Mouse (Mus musculus) kidney, embryonic 14.5 days (tissue): ENCODE measurements around the gene Abcg4. TPM values are rescaled to one million over a fixed set of nuclear protein-coding genes. Genes with fewer than 3 reads are reported as not detected.

Experiments
- ATAC-seq: fragments of 200-750 bp; cut with Nextera tagmentation; 2 replicates; pipeline ENCODE4 v1.8.0; 2017; ENCODE audit warnings: moderate number of reproducible peaks, mild to moderate bottlenecking, moderate TSS enrichment, moderate library complexity; ENCODE audit not compliant: low FRiP score, low TSS enrichment
- H3K27ac ChIP-seq: fragments of 300-500 bp; sonication (generic); 2 replicates; pipeline ENCODE4 v1.5.1; 2014; ENCODE audit warnings: low read depth, mild to moderate bottlenecking, low read length, moderate library complexity, mixed read lengths
- H3K27me3 ChIP-seq: fragments of 300-500 bp; sonication (generic); 2 replicates; pipeline ENCODE4 v1.6.1; 2014; ENCODE audit warnings: mild to moderate bottlenecking, low read length; ENCODE audit not compliant: control insufficient read depth, insufficient read depth
- H3K36me3 ChIP-seq: fragments of 300-500 bp; sonication (generic); 2 replicates; pipeline ENCODE4 v1.6.1; 2014; ENCODE audit warnings: low read length, mixed read lengths; ENCODE audit not compliant: control insufficient read depth, insufficient read depth
- H3K4me1 ChIP-seq: fragments of 300-500 bp; sonication (generic); 2 replicates; pipeline ENCODE4 v1.6.1; 2014; ENCODE audit warnings: low read length, mixed read lengths; ENCODE audit not compliant: control insufficient read depth, insufficient read depth
- H3K4me2 ChIP-seq: fragments of 300-500 bp; sonication (generic); replicated peaks from 2 replicates; pipeline ENCODE4 v1.6.1; 2014; ENCODE audit warnings: low read depth, mild to moderate bottlenecking, low read length
- H3K4me3 ChIP-seq: fragments of 300-500 bp; sonication (generic); 2 replicates; pipeline ENCODE4 v1.5.1; 2014; ENCODE audit warnings: mild to moderate bottlenecking, low read length
- H3K9ac ChIP-seq: fragments of 300-500 bp; sonication (generic); 2 replicates; pipeline ENCODE4 v1.6.1; 2014; ENCODE audit warnings: low read depth, mild to moderate bottlenecking, low read length, moderate library complexity
- H3K9me3 ChIP-seq: fragments of 300-500 bp; sonication (generic); 2 replicates; pipeline ENCODE4 v1.6.1; 2016; ENCODE audit warnings: low read length; ENCODE audit not compliant: control insufficient read depth
- WGBS: fragments of 180-500 bp; shearing (Covaris S2); extraction: QIAGEN DNeasy Blood & Tissue Kit; methylation state at CpG from one replicate; pipeline ENCODE4 v1.1.7; 2014; 5-methylcytosine and 5-hydroxymethylcytosine counted together
- microRNA-seq: library from miRNA; unstranded; fragments of <30 nt; microRNA quantifications from one replicate; pipeline ENCODE4, GENCODE M21; 2016
- polyA plus RNA-seq: library from polyadenylated mRNA; unstranded; fragments of >200 nt; fragmentation: Nextera tagmentation; extraction: Ambion mirVana; gene quantifications from 2 replicates; pipeline ENCODE4 v1.2.1, GENCODE M21; 2014

The Abcg4 gene
- polyA plus RNA-seq, 1 experiment from 2014 or later: 2.7 TPM

DNA sequence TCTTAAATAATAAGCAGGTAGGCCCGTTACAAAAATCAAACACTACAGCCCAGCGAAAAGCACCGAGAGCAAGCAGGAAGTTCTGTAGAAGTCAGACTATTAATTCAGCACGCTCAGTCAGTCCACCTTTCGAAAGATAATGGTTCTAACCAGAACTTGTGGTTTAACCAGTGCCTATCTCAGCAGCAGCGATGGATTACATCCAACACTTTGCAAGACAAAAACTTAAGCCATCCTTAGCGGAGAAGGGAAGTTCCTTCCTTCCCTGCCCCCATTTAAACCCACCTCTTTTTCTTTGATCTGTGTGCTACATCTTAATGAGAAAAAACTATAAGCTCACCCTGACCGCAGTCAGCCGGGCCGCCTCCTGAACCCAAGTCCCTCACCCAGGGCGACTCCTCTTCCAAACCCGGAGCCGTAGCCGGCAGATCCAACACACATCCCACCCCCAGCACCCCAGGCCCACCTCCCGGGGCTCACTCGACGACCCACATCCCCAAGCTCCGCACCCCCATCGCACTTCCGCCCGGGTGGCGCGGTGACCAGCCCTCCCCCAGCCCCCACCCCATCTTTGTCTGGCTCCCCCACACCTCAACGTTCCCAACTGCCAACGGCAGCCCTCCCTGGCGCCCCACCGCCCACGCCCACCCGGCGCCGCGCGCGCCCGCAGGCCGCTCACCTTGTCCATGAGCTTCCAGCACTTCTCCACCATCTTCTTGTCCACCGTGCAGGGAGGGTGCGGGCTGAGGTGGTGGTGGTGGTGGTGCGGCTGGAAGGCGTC, 55.2 kb downstream of the Abcg4 start:
- 1% methylated on average over 40 of the region's 40 CpGs for WGBS
- H3K36me3 ChIP-seq: peaks cover under 1% of the 10 kb centered on the region; the same call in 1 of the 2 replicates
- ATAC-seq: peak; percentile 75
- peak overlapping the region; percentile 94 for H3K27ac ChIP-seq
- H3K4me1 ChIP-seq: peaks cover 19% of the 10 kb centered on the region; the same call in 1 of the 2 replicates
- H3K4me3 ChIP-seq: peak overlapping the region; percentile 91
- no peaks in the 10 kb centered on the region for H3K9me3 ChIP-seq
- H3K4me2 ChIP-seq: peak overlapping the region; percentile 67
- H3K9ac ChIP-seq: peak overlapping the region; percentile 92
- H3K27me3 ChIP-seq: no peaks in the 10 kb centered on the region

DNA sequence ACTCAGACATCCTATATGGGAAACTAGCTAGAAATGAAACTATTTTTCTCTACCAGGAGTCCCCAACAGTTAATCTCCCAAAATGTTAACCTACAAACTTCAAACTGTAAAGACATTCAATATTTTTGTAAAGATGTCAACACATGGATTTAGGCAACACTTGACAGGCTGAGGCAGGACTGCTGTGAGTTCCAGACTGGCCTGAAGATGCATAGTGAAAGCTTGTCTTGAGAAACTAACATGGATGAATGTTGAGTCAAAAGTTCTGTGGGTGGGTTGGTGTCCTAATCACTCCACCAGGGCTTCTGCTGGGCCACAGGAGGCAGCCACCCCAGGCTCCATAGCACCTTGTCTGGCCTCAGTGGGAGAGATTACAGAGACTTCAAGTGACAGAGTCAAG, 56.8 kb downstream of the Abcg4 start:
- H3K9me3 ChIP-seq: no peaks in the 10 kb centered on the region
- H3K4me1 ChIP-seq: peaks cover 18% of the 10 kb centered on the region; the same call in 1 of the 2 replicates
- H3K4me2 ChIP-seq: 0 out of 2 replicates have a peak overlapping the region, but pooled peaks have one; percentile 67
- H3K9ac ChIP-seq: no peak overlapping the region; the same call in 1 of the 2 replicates
- no peaks in the 10 kb centered on the region for H3K27me3 ChIP-seq
- H3K36me3 ChIP-seq: peaks cover 2% of the 10 kb centered on the region; the same call in 1 of the 2 replicates
- ATAC-seq: no peak
- no peak overlapping the region for H3K27ac ChIP-seq
- H3K4me3 ChIP-seq: no peak overlapping the region

DNA sequence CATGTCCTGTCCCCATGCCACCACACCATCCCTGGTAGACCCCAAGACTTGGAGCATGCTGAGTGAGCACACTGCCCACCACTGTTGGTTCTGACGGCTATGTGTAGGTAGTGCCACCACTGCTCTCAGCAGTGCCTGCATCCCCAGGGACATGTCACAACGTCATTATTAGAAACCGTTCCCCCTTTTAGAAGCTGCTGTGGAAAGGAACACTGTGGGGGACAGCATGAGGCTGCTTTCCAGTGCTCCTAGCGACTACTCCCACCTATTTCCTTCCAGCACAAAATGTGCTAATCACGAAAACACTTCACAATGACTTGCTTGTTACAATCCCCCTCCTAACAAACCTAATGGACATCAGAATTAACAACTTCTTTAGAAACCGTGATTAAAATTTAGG, 62.4 kb downstream of the Abcg4 start:
- H3K27me3 ChIP-seq: no peaks in the 10 kb centered on the region
- no peak overlapping the region for H3K27ac ChIP-seq
- no peak overlapping the region for H3K4me3 ChIP-seq
- H3K4me1 ChIP-seq: 0 out of 2 replicates have a peak, but pooled peaks cover 6% of the 10 kb centered on the region
- peaks cover 2% of the 10 kb centered on the region; the same call in 1 of the 2 replicates for H3K36me3 ChIP-seq
- no peak overlapping the region for H3K4me2 ChIP-seq
- no peak for ATAC-seq
- no peak overlapping the region for H3K9ac ChIP-seq
- no peaks in the 10 kb centered on the region for H3K9me3 ChIP-seq
- WGBS: 65% methylated on average over 6 of the region's 6 CpGs

Small RNA genes lying within 50 kb of the gene (microRNA-seq; reads per million reads assigned to microRNA genes)
- gene Gm44335: not detected

Other genes with a start within 250 kb of the Abcg4 start
- gene Thy1, start 245.2 kb downstream of the Abcg4 start, polyA plus RNA-seq: 14.3 and 19.9 TPM in 2 replicates
- gene Usp2, start 221.6 kb downstream of the Abcg4 start, polyA plus RNA-seq: 25.8 and 29.4 TPM in 2 replicates
- 0.14 TPM in 1 of 2 replicates, not detected in the other for gene Mfrp, start 186.9 kb downstream of the Abcg4 start, polyA plus RNA-seq
- 4.6 and 5.4 TPM in 2 replicates for gene C1qtnf5, start 181.4 kb downstream of the Abcg4 start, polyA plus RNA-seq
- gene Gm49380, start 175.1 kb downstream of the Abcg4 start, polyA plus RNA-seq: 0.09 and 0.14 TPM in 2 replicates
- 51.1 and 78.4 TPM in 2 replicates for gene Rnf26, start 175.1 kb downstream of the Abcg4 start, polyA plus RNA-seq
- gene Mcam, start 154.1 kb downstream of the Abcg4 start, polyA plus RNA-seq: 26.3 and 39.7 TPM in 2 replicates
- gene Cbl, start 54.6 kb downstream of the Abcg4 start, polyA plus RNA-seq: 14.8 and 27.9 TPM in 2 replicates
- not detected in 2 replicates for gene Ccdc153, start 47.9 kb downstream of the Abcg4 start, polyA plus RNA-seq
- gene Pdzd3, start 37.1 kb downstream of the Abcg4 start, polyA plus RNA-seq: 1.9 and 4.2 TPM in 2 replicates
- 3.2 and 5.6 TPM in 2 replicates for gene Nlrx1, start 20.0 kb downstream of the Abcg4 start, polyA plus RNA-seq
- 15.9 and 24.5 TPM in 2 replicates for gene Hinfp, start 17.1 kb upstream of the Abcg4 start, polyA plus RNA-seq
- 6.7 and 7.6 TPM in 2 replicates for gene C2cd2l, start 31.7 kb upstream of the Abcg4 start, polyA plus RNA-seq
- 49.6 and 51.9 TPM in 2 replicates for gene Dpagt1, start 37.4 kb upstream of the Abcg4 start, polyA plus RNA-seq
- gene H2afx, start 46.1 kb upstream of the Abcg4 start, polyA plus RNA-seq: 413 and 421 TPM in 2 replicates
- gene Hmbs, start 55.6 kb upstream of the Abcg4 start, polyA plus RNA-seq: 123 and 136 TPM in 2 replicates
- 18.0 and 28.1 TPM in 2 replicates for gene Vps11, start 73.1 kb upstream of the Abcg4 start, polyA plus RNA-seq
- gene Hyou1, start 90.9 kb upstream of the Abcg4 start, polyA plus RNA-seq: 23.2 and 45.2 TPM in 2 replicates
- 29.9 and 37.8 TPM in 2 replicates for gene Slc37a4, start 108.2 kb upstream of the Abcg4 start, polyA plus RNA-seq
- gene Rps25, start 118.5 kb upstream of the Abcg4 start, polyA plus RNA-seq: 2,593 and 3,221 TPM in 2 replicates
- gene Trappc4, start 119.0 kb upstream of the Abcg4 start, polyA plus RNA-seq: 143 and 162 TPM in 2 replicates
- 26.7 and 28.3 TPM in 2 replicates for gene Ccdc84, start 130.0 kb upstream of the Abcg4 start, polyA plus RNA-seq
- not detected in 2 replicates for gene Foxr1, start 152.5 kb upstream of the Abcg4 start, polyA plus RNA-seq
- 0.30 and 0.39 TPM in 2 replicates for gene Upk2, start 166.4 kb upstream of the Abcg4 start, polyA plus RNA-seq
- 14.5 and 14.6 TPM in 2 replicates for gene Bcl9l, start 194.2 kb upstream of the Abcg4 start, polyA plus RNA-seq